Mouse (Mus musculus) heart, embryonic 15.5 days (tissue): ENCODE measurements around the gene A830031A19Rik. TPM values are rescaled to one million over a fixed set of nuclear protein-coding genes. Genes with fewer than 3 reads are reported as not detected.

Source experiments
- ATAC-seq: fragments of 200-750 bp; cut with Nextera tagmentation; replicated peaks from 2 replicates; pipeline ENCODE4 v1.8.0; 2017; ENCODE audit warnings: low read depth, moderate TSS enrichment; ENCODE audit not compliant: insufficient number of reproducible peaks, insufficient read depth, low FRiP score
- H3K27ac ChIP-seq: fragments of 300-500 bp; sonication (generic); 2 replicates; pipeline ENCODE4 v1.5.1; 2015; ENCODE audit warnings: mild to moderate bottlenecking, inconsistent platforms
- H3K27me3 ChIP-seq: fragments of 300-500 bp; sonication (generic); 2 replicates; pipeline ENCODE4 v1.6.1; 2015; ENCODE audit warnings: inconsistent platforms
- H3K36me3 ChIP-seq: fragments of 300-500 bp; sonication (generic); 2 replicates; pipeline ENCODE4 v1.6.1; 2015; ENCODE audit warnings: mild to moderate bottlenecking, inconsistent platforms
- H3K4me1 ChIP-seq: fragments of 300-500 bp; sonication (generic); replicated peaks from 2 replicates; pipeline ENCODE4 v1.6.1; 2015; ENCODE audit warnings: inconsistent platforms
- H3K4me2 ChIP-seq: fragments of 300-500 bp; sonication (generic); 2 replicates; pipeline ENCODE4 v1.6.1; 2015; ENCODE audit warnings: inconsistent platforms, mild to moderate bottlenecking, moderate library complexity
- H3K4me3 ChIP-seq: fragments of 300-500 bp; sonication (generic); 2 replicates; pipeline ENCODE4 v1.5.1; 2015; ENCODE audit warnings: mild to moderate bottlenecking, inconsistent platforms
- H3K9ac ChIP-seq: fragments of 300-500 bp; sonication (generic); 2 replicates; pipeline ENCODE4 v1.6.1; 2015; ENCODE audit warnings: mild to moderate bottlenecking, inconsistent platforms
- H3K9me3 ChIP-seq: fragments of 300-500 bp; sonication (generic); replicated peaks from 2 replicates; pipeline ENCODE4 v1.6.1; 2016; ENCODE audit warnings: inconsistent platforms
- WGBS: fragments of 180-500 bp; shearing (Covaris S2); methylation state at CpG from one replicate; pipeline ENCODE4 v1.1.7; 2015; ENCODE audit warnings: mixed read lengths; 5-methylcytosine and 5-hydroxymethylcytosine counted together
- polyA plus RNA-seq: library from polyadenylated mRNA; unstranded; fragments of >200 nt; fragmentation: Nextera tagmentation; extraction: Ambion mirVana; gene quantifications from 2 replicates; pipeline ENCODE4 v1.2.1, GENCODE M21; 2015

A830031A19Rik gene
- polyA plus RNA-seq, 1 experiment from 2014 or later: not detected

DNA sequence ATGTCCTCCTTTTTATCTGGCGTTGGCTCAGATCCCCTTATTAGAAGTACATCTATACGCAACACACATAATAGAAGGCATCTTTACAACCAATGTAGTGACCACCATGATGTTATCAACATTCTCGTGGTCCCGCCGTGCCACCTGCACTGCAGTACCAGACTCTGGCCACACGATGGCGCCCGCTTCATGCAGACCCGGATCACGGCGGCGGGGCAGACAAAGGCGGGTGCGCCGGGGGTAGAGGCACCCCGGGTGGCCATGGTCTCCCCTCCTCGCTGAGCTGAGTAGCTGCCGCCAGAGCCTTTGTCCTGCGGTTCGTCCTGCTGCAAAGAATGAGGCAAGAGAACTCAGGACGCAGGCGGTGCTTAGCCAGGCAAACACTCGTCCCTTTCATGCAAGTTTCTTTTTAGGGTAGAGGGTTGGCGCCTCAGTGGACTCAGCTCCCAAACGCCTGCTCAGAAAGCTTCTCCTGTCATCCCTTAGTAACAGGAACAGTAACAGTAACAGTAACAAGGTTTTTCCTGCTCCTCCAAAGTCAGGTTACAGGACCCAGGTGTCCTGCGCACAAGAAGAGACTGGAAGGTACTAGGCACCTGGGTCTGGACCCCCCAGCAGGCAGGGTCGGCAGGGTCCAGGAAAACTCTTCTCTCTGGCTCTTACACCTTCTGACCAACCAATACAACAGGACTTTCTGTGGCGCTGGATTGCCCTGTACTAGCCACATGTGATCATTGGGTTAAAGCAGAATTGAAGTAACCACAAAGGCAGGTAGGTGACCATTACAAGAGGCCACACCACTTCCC, 25.4 kb downstream of the A830031A19Rik start:
- peak overlapping the region; percentile 80 for H3K4me2 ChIP-seq
- 0 out of 2 replicates have a peak, but pooled peaks have one; percentile 31 for ATAC-seq
- peak overlapping the region; percentile 60 for H3K4me3 ChIP-seq
- peaks cover 2% of the 10 kb centered on the region; the same call in 1 of the 2 replicates for H3K27me3 ChIP-seq
- H3K27ac ChIP-seq: no peak overlapping the region
- WGBS: 5% methylated on average over 28 of the region's 28 CpGs
- H3K9ac ChIP-seq: peak overlapping the region; percentile 56
- no peaks in the 10 kb centered on the region for H3K36me3 ChIP-seq
- H3K4me1 ChIP-seq: no peaks in the 10 kb centered on the region; the same call in 1 of the 2 replicates
- no peaks in the 10 kb centered on the region for H3K9me3 ChIP-seq

GRCm38 (mm10) chr11:24044025-24044424, 30.8 kb downstream of the A830031A19Rik start:
- Histone ChIP-seq H3K4me2 (no peak overlapping the region), H3K36me3 (no peaks in the 10 kb centered on the region), H3K9me3 (no peaks in the 10 kb centered on the region), H3K4me3 (no peak overlapping the region), H3K4me1 (no peaks in the 10 kb centered on the region), H3K27ac (no peak overlapping the region), H3K27me3 (peaks cover 2% of the 10 kb centered on the region; the same call in 1 of the 2 replicates), H3K9ac (no peak overlapping the region)
- 39% methylated on average over 6 of the region's 6 CpGs for WGBS
- ATAC-seq: no peak

- ATAC-seq: no peak
- Histone ChIP-seq H3K9ac (no peak overlapping the region), H3K36me3 (no peaks in the 10 kb centered on the region), H3K9me3 (no peaks in the 10 kb centered on the region), H3K4me3 (no peak overlapping the region), H3K27me3 (no peaks in the 10 kb centered on the region), H3K4me2 (no peak overlapping the region), H3K27ac (no peak overlapping the region), H3K4me1 (peaks cover 15% of the 10 kb centered on the region)
- WGBS: 44% methylated on average over 1 of the region's 1 CpGs
Measured at GRCm38 (mm10) chr11:24020760-24021159, 54.1 kb downstream of the A830031A19Rik start.

- no peaks in the 10 kb centered on the region for H3K27me3 ChIP-seq
- H3K4me1 ChIP-seq: peaks cover 16% of the 10 kb centered on the region
- no peak for ATAC-seq
- H3K9me3 ChIP-seq: no peaks in the 10 kb centered on the region
- WGBS: 70% methylated on average over 2 of the region's 2 CpGs
- no peak overlapping the region for H3K4me2 ChIP-seq
- H3K4me3 ChIP-seq: no peak overlapping the region
- no peaks in the 10 kb centered on the region for H3K36me3 ChIP-seq
- no peak overlapping the region for H3K27ac ChIP-seq
- H3K9ac ChIP-seq: no peak overlapping the region
Measured at GRCm38 (mm10) chr11:24018783-24019182, 56.1 kb downstream of the A830031A19Rik start.

DNA sequence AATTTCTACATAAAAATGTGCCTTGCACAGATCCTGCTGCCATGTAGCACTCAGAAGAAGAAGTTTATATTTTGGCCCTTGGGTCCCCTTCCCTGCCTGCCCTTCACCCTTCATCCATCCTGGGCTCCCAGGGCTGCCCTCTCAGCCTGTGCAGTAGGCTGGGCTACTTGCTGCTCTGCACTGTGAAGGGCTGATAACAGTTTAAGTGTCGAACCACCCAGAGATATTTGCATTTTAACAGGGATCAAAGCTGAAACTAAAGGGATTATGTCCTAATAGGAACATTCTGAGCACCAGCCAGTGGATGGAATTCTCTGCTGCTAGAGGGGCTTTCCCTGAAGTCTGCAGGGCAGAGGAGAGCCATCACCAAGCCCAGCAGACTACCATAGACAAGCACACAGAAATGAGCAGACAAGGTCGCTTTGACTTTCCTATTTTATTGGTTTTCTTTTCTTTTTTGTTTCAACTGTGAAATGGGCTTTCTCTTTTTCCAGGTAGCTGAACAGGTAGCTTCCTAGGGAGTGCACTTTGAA, 58.1 kb downstream of the A830031A19Rik start:
- Histone ChIP-seq H3K36me3 (no peaks in the 10 kb centered on the region), H3K4me1 (peaks cover 18% of the 10 kb centered on the region), H3K4me2 (no peak overlapping the region), H3K9ac (no peak overlapping the region), H3K27me3 (no peaks in the 10 kb centered on the region), H3K9me3 (no peaks in the 10 kb centered on the region), H3K27ac (no peak overlapping the region), H3K4me3 (no peak overlapping the region)
- 29% methylated on average over 2 of the region's 2 CpGs for WGBS
- ATAC-seq: no peak

GRCm38 (mm10) chr11:24016049-24016448, 58.8 kb downstream of the A830031A19Rik start:
- Histone ChIP-seq H3K27ac (no peak overlapping the region), H3K9ac (no peak overlapping the region), H3K4me3 (no peak overlapping the region), H3K4me1 (peaks cover 18% of the 10 kb centered on the region), H3K27me3 (no peaks in the 10 kb centered on the region), H3K4me2 (no peak overlapping the region), H3K9me3 (no peaks in the 10 kb centered on the region), H3K36me3 (no peaks in the 10 kb centered on the region)
- WGBS: 95% methylated on average over 3 of the region's 3 CpGs
- ATAC-seq: no peak

GRCm38 (mm10) chr11:24014642-24015041, 60.2 kb downstream of the A830031A19Rik start:
- H3K9ac ChIP-seq: no peak overlapping the region
- peaks cover 14% of the 10 kb centered on the region; the same call in 1 of the 2 replicates for H3K4me1 ChIP-seq
- no peak overlapping the region for H3K4me3 ChIP-seq
- no peaks in the 10 kb centered on the region for H3K27me3 ChIP-seq
- 71% methylated on average over 5 of the region's 5 CpGs for WGBS
- no peaks in the 10 kb centered on the region for H3K9me3 ChIP-seq
- ATAC-seq: no peak
- H3K4me2 ChIP-seq: no peak overlapping the region
- H3K36me3 ChIP-seq: no peaks in the 10 kb centered on the region
- H3K27ac ChIP-seq: no peak overlapping the region

GRCm38 (mm10) chr11:24012301-24012700, 62.6 kb downstream of the A830031A19Rik start:
- H3K4me3 ChIP-seq: no peak overlapping the region
- H3K9me3 ChIP-seq: no peaks in the 10 kb centered on the region
- no peaks in the 10 kb centered on the region for H3K27me3 ChIP-seq
- no peak overlapping the region for H3K4me2 ChIP-seq
- 0 out of 2 replicates have a peak, but pooled peaks cover 8% of the 10 kb centered on the region for H3K4me1 ChIP-seq
- ATAC-seq: no peak
- H3K9ac ChIP-seq: no peak overlapping the region
- H3K27ac ChIP-seq: no peak overlapping the region
- H3K36me3 ChIP-seq: no peaks in the 10 kb centered on the region
- WGBS: 79% methylated on average over 1 of the region's 1 CpGs

DNA sequence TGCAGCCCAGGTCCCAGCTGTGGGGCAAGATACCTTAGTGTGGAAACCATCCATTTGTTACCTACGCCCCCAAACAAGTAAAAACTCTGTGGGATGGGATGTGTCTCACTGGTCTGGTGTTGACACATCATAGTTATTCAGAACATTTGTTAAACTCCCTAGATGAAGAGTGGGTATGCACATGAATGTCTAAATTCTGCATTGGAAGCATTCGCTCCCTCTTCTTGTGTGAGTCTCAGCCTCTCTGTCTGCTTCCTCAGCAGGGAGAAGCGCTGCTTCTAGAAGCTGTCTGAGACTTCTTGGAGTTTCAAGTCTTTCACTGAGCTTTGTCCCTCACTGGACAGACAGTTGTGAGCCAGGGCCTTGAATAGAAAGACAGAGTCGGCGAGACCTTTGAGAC, 65.9 kb downstream of the A830031A19Rik start:
- H3K27me3 ChIP-seq: no peaks in the 10 kb centered on the region
- 78% methylated on average over 5 of the region's 5 CpGs for whole genome bisulfite sequencing
- peaks cover 6% of the 10 kb centered on the region; the same call in 1 of the 2 replicates for H3K4me1 ChIP-seq
- H3K9me3 ChIP-seq: no peaks in the 10 kb centered on the region
- H3K27ac ChIP-seq: no peak overlapping the region
- no peak overlapping the region for H3K4me3 ChIP-seq
- H3K9ac ChIP-seq: no peak overlapping the region
- H3K36me3 ChIP-seq: no peaks in the 10 kb centered on the region
- ATAC-seq: no peak
- H3K4me2 ChIP-seq: no peak overlapping the region

- Histone ChIP-seq H3K4me1 (peaks cover 2% of the 10 kb centered on the region; the same call in 1 of the 2 replicates), H3K27me3 (no peaks in the 10 kb centered on the region), H3K4me2 (no peak overlapping the region), H3K9me3 (no peaks in the 10 kb centered on the region), H3K27ac (no peak overlapping the region), H3K9ac (no peak overlapping the region), H3K36me3 (no peaks in the 10 kb centered on the region), H3K4me3 (no peak overlapping the region)
- no peak for ATAC-seq
- WGBS: 29% methylated on average over 5 of the region's 5 CpGs
Measured at GRCm38 (mm10) chr11:24008244-24008643, 66.6 kb downstream of the A830031A19Rik start.

DNA sequence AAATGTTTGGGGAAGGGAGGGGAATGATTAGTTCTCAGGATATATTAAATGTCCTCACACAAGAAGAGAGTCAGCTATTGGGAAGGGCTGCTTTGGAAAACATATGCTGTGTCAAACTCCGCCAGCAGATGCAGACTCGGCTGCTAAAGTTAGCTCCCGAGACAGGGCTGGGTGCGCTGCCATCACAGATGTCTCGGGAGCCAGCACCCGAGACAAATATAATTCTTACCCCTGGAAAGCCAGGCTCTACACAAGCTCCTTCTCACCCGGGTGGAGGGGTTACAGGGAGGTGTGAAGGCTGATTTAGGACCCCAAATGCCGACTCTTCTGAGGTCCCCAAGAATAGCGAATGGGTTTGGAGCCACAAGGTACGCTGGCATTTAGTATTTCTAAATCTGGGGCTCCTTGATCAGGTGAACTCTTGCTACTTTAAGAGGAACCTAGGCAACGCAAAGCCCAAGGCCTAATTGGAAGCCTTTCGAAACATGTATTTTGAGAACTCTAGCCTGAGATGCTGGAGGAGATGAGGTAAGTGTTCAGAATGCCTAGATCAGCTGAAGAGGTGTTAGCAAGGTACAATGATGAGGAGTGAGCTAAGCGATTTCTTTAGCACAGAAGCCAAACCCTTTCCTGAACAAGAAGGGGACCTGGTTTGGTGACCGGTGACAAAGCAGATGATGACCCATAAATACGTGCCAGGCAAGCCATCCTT, 69.3 kb downstream of the A830031A19Rik start:
- 57% methylated on average over 15 of the region's 15 CpGs for WGBS

More for the DNA sequence above, 69.3 kb downstream of the A830031A19Rik start:
- Histone ChIP-seq H3K9ac (no peak overlapping the region), H3K27ac (no peak overlapping the region), H3K4me2 (no peak overlapping the region), H3K4me3 (no peak overlapping the region), H3K27me3 (no peaks in the 10 kb centered on the region), H3K9me3 (no peaks in the 10 kb centered on the region), H3K36me3 (no peaks in the 10 kb centered on the region), H3K4me1 (peaks cover 2% of the 10 kb centered on the region; the same call in 1 of the 2 replicates)
- ATAC-seq: no peak
